Mouse (Mus musculus): ENCODE results near the gene Clpb.
A peak's percentile ranks its signal among the peaks of the same experiment; 100 is the strongest.

- peak; percentile 34; the same call in 1 of the 3 replicates for TF ChIP-seq TAL1 (IDR thresholded peaks at IDR 0.05; ENCODE audit: low read length)
- no peak for TF ChIP-seq GATA1 (IDR thresholded peaks at IDR 0.05; ENCODE audit: low read length)
These were observed 33.7 kb downstream of the Clpb start for GRCm38 (mm10) chr7:101696931-101697723.
